Mouse (Mus musculus) neutrophil, adult 5-6 weeks (primary cell): ENCODE data around the gene Mlf1. TPM values are rescaled to one million over a fixed set of nuclear protein-coding genes. Genes with fewer than 3 reads are reported as not detected.

Experiments
- ATAC-seq: fragments of 151-379, 151-347 bp; 2 replicates; pipeline ENCODE4 v1.8.0; 2017; ENCODE audit warnings: mild to moderate bottlenecking, moderate TSS enrichment; ENCODE audit not compliant: insufficient number of reproducible peaks, poor library complexity, low FRiP score, severe bottlenecking; ENCODE audit errors: extremely low read depth
- total RNA-seq: library from RNA; stranded (forward); fragments of 200-1000 nt; gene quantifications from 2 replicates; pipeline ENCODE4 v1.2.3, GENCODE M21; 2017

Gene Mlf1
- total RNA-seq, 1 experiment from 2014 or later, result not detected

- ATAC-seq, result no peak
These were observed 55.6 kb downstream of the Mlf1 start for GRCm38 (mm10) chr3:67429338-67429998.

GRCm38 (mm10) chr3:67429999-67430380 is 56.1 kb downstream of the Mlf1 start, which contains the start of gene Gfm1:
TSS of gene Gfm1 (plus strand) at chr3:67430096.
- peak; percentile 96 for ATAC-seq

- ATAC-seq, result no peak
These were observed 60.1 kb downstream of the Mlf1 start for GRCm38 (mm10) chr3:67434011-67434410.

GRCm38 (mm10) chr3:67447143-67447542 is 73.2 kb downstream of the Mlf1 start:
- no peak for ATAC-seq

Other genes with a start within 250 kb of the Mlf1 start
- gene Gm17402, start 1.1 kb downstream of the Mlf1 start, total RNA-seq, result not detected in 2 replicates
- 27.0 and 32.1 TPM in 2 replicates for gene Gfm1, start 56.0 kb downstream of the Mlf1 start, total RNA-seq
- 1.6 and 2.6 TPM in 2 replicates for gene Lxn, start 89.8 kb downstream of the Mlf1 start, total RNA-seq
- not detected in 2 replicates for gene Rarres1, start 141.4 kb downstream of the Mlf1 start, total RNA-seq
- 97.4 and 130 TPM in 2 replicates for gene Mfsd1, start 208.6 kb downstream of the Mlf1 start, total RNA-seq